Mouse (Mus musculus) CH12.LX (cell line): Measurements from ENCODE around the gene Ap1s1. TPM values are rescaled to one million over a fixed set of nuclear protein-coding genes. Genes with fewer than 3 reads are reported as not detected.
A peak's percentile ranks its signal among the peaks of the same experiment; 100 is the strongest.

Experiments
- DNase-seq: peaks from one replicate; pipeline ENCODE4 v3.0.0-alpha.2; 2013; ENCODE audit errors: extremely low read depth
- H3K27ac ChIP-seq: 2 replicates; pipeline ENCODE4 v1.5.1; 2012; ENCODE audit warnings: low read depth, mild to moderate bottlenecking, control low read depth, moderate library complexity; ENCODE audit not compliant: insufficient read depth
- H3K27me3 ChIP-seq: replicated peaks from 2 replicates; pipeline ENCODE3; 2012; ENCODE audit warnings: inconsistent platforms
- H3K36me3 ChIP-seq, 2 experiments: replicated peaks in 1 of 2; 2 replicates each; pipeline versions ENCODE3 to v1.6.1; 2012; ENCODE audit warnings: inconsistent platforms in 1 of 2, low read length in 1 of 2, mild to moderate bottlenecking in 1 of 2, mixed read lengths in 1 of 2, moderate library complexity in 1 of 2; ENCODE audit not compliant: control insufficient read depth in 1 of 2, insufficient read depth in 1 of 2
- H3K4me1 ChIP-seq, 2 experiments: 2 replicates each; pipeline ENCODE4 v1.6.1; 2012; ENCODE audit warnings: inconsistent platforms in 1 of 2, moderate library complexity in 1 of 2; ENCODE audit not compliant: insufficient read depth in 2 of 2, control insufficient read depth in 1 of 2
- H3K4me2 ChIP-seq: 2 replicates; pipeline ENCODE4 v1.6.1; 2012; ENCODE audit warnings: low read depth, mild to moderate bottlenecking, control low read depth; ENCODE audit not compliant: poor library complexity, insufficient read depth, severe bottlenecking
- H3K4me3 ChIP-seq, 3 experiments: fragments of 150-350 bp in 1 of 3; sonication (generic) in 1 of 3; replicated peaks in 1 of 3; 2 replicates each; pipeline versions ENCODE3 to v1.5.1; 2011 to 2012; ENCODE audit warnings: low read depth in 2 of 3, low read length in 2 of 3, mild to moderate bottlenecking in 2 of 3, moderate library complexity in 2 of 3, control low read depth in 1 of 3, improper control_type of control experiment in 1 of 3, inconsistent platforms in 1 of 3, mixed read lengths in 1 of 3; ENCODE audit not compliant: poor library complexity in 1 of 3
- H3K79me2 ChIP-seq: replicated peaks from 2 replicates; pipeline ENCODE4 v1.6.1; 2012; ENCODE audit warnings: mild to moderate bottlenecking, moderate library complexity; ENCODE audit not compliant: control insufficient read depth, poor library complexity, insufficient read depth, severe bottlenecking; ENCODE audit errors: extremely low read depth
- H3K9ac ChIP-seq: 2 replicates; pipeline ENCODE4 v1.6.1; 2012; ENCODE audit warnings: low read depth, mild to moderate bottlenecking, control low read depth, moderate library complexity; ENCODE audit not compliant: insufficient read depth
- H3K9me3 ChIP-seq: replicated peaks from 2 replicates; pipeline ENCODE3; 2012; ENCODE audit warnings: low read length, inconsistent platforms, mixed read lengths
- BHLHE40 ChIP-seq: IDR thresholded peaks from 2 replicates; pipeline ENCODE4 v1.6.1; 2011; ENCODE audit warnings: mild to moderate bottlenecking, low read depth, low read length, improper control_type of control experiment
- CHD1 ChIP-seq: IDR thresholded peaks from 2 replicates; pipeline ENCODE4 v1.6.1; 2012; ENCODE audit warnings: low read depth, low read length, improper control_type of control experiment, inconsistent platforms
- CHD2 ChIP-seq: IDR thresholded peaks from 2 replicates; pipeline ENCODE4 v1.6.1; 2011; ENCODE audit warnings: low read length, improper control_type of control experiment
- CTCF ChIP-seq, 2 experiments: IDR thresholded peaks in 1 of 2; conservative IDR thresholded peaks in 1 of 2; 2 replicates each; pipeline ENCODE4 v1.5.1; 2011 to 2012; ENCODE audit warnings: low read depth in 2 of 2, low read length in 2 of 2, improper control_type of control experiment in 1 of 2, inconsistent platforms in 1 of 2, mild to moderate bottlenecking in 1 of 2, moderate library complexity in 1 of 2
- E2F4 ChIP-seq: IDR thresholded peaks from 2 replicates; pipeline ENCODE4 v1.6.1; 2011; ENCODE audit warnings: low read depth, low read length, improper control_type of control experiment; ENCODE audit not compliant: insufficient replicate concordance
- ELF1 ChIP-seq: IDR thresholded peaks from 2 replicates; pipeline ENCODE4 v1.6.1; 2014; ENCODE audit warnings: low read depth, mild to moderate bottlenecking, inconsistent platforms, low read length, improper control_type of control experiment
- ETS1 ChIP-seq: conservative IDR thresholded peaks from 2 replicates; pipeline ENCODE4 v1.6.1; 2012; ENCODE audit warnings: low read depth, mild to moderate bottlenecking, inconsistent platforms, low read length, improper control_type of control experiment, moderate library complexity
- GABPA ChIP-seq: IDR thresholded peaks from 2 replicates; pipeline ENCODE4 v1.6.1; 2012; ENCODE audit warnings: low read depth, low read length, improper control_type of control experiment, inconsistent platforms; ENCODE audit not compliant: insufficient replicate concordance
- IRF4 ChIP-seq: IDR thresholded peaks from 2 replicates; pipeline ENCODE4 v1.6.1; 2014; ENCODE audit warnings: low read depth, mild to moderate bottlenecking, inconsistent platforms, low read length, improper control_type of control experiment
- JUN ChIP-seq: IDR thresholded peaks from 2 replicates; pipeline ENCODE4 v1.6.1; 2011; ENCODE audit warnings: low read depth, mild to moderate bottlenecking, low read length, improper control_type of control experiment, moderate library complexity; ENCODE audit not compliant: insufficient read depth
- MAX ChIP-seq: IDR thresholded peaks from 2 replicates; pipeline ENCODE4 v1.6.1; 2011; ENCODE audit warnings: low read length, improper control_type of control experiment
- MAZ ChIP-seq: IDR thresholded peaks from 2 replicates; pipeline ENCODE4 v1.6.1; 2012; ENCODE audit warnings: low read depth, mild to moderate bottlenecking, inconsistent platforms, low read length, improper control_type of control experiment, moderate library complexity
- MEF2A ChIP-seq: IDR thresholded peaks from 2 replicates; pipeline ENCODE4 v1.6.1; 2014; ENCODE audit warnings: low read depth, mild to moderate bottlenecking, inconsistent platforms, low read length, improper control_type of control experiment, borderline replicate concordance
- MXI1 ChIP-seq: IDR thresholded peaks from 2 replicates; pipeline ENCODE4 v1.6.1; 2011; ENCODE audit warnings: mild to moderate bottlenecking, low read depth, low read length, improper control_type of control experiment
- MYC ChIP-seq: IDR thresholded peaks from 2 replicates; pipeline ENCODE4 v1.6.1; 2011; ENCODE audit warnings: low read depth, mild to moderate bottlenecking, improper control_type of control experiment, low read length
- NELFE ChIP-seq: IDR thresholded peaks from 2 replicates; pipeline ENCODE4 v1.6.1; 2011; ENCODE audit warnings: low read depth, low read length, improper control_type of control experiment
- NRF1 ChIP-seq: IDR thresholded peaks from 2 replicates; pipeline ENCODE4 v1.6.1; 2014; ENCODE audit warnings: low read depth, mild to moderate bottlenecking, inconsistent platforms, low read length, improper control_type of control experiment, moderate library complexity
- PAX5 ChIP-seq: IDR thresholded peaks from 2 replicates; pipeline ENCODE4 v1.6.1; 2012; ENCODE audit warnings: low read length, inconsistent platforms, mixed read lengths
- POLR2AphosphoS2 ChIP-seq: IDR thresholded peaks from 2 replicates; pipeline ENCODE4 v1.6.1; 2011; ENCODE audit warnings: low read depth, low read length, improper control_type of control experiment
- RAD21 ChIP-seq: IDR thresholded peaks from 2 replicates; pipeline ENCODE4 v1.6.1; 2011; ENCODE audit warnings: low read depth, mild to moderate bottlenecking, low read length, improper control_type of control experiment, moderate library complexity
- RCOR1 ChIP-seq: conservative IDR thresholded peaks from 2 replicates; pipeline ENCODE4 v1.6.1; 2012; ENCODE audit warnings: low read depth, mild to moderate bottlenecking, inconsistent platforms, low read length, improper control_type of control experiment
- SIN3A ChIP-seq: IDR thresholded peaks from 2 replicates; pipeline ENCODE4 v1.6.1; 2012; ENCODE audit warnings: low read length, improper control_type of control experiment, inconsistent platforms
- SMC3 ChIP-seq: IDR thresholded peaks from 2 replicates; pipeline ENCODE4 v1.6.1; 2011; ENCODE audit warnings: low read depth, low read length, improper control_type of control experiment
- TCF12 ChIP-seq: IDR thresholded peaks from 2 replicates; pipeline ENCODE4 v1.6.1; 2014; ENCODE audit warnings: low read depth, mild to moderate bottlenecking, inconsistent platforms, low read length, improper control_type of control experiment
- UBTF ChIP-seq: IDR thresholded peaks from 2 replicates; pipeline ENCODE4 v1.6.1; 2012; ENCODE audit warnings: low read depth, mild to moderate bottlenecking, inconsistent platforms, low read length, improper control_type of control experiment, moderate library complexity
- USF1 ChIP-seq: IDR thresholded peaks from 2 replicates; pipeline ENCODE4 v1.6.1; 2014; ENCODE audit warnings: low read depth, mild to moderate bottlenecking, inconsistent platforms, low read length, improper control_type of control experiment
- ZMIZ1 ChIP-seq: IDR thresholded peaks from 2 replicates; pipeline ENCODE4 v1.6.1; 2012; ENCODE audit warnings: low read depth, mild to moderate bottlenecking, inconsistent platforms, low read length, improper control_type of control experiment
- ZNF384 ChIP-seq: IDR thresholded peaks from 2 replicates; pipeline ENCODE4 v1.6.1; 2012; ENCODE audit warnings: low read depth, low read length, improper control_type of control experiment, inconsistent platforms
- dilution Hi-C: fragments of 300-500 bp; cut with MboI; formaldehyde crosslinking; loops from 2 replicates; pipeline ENCODE4 v1.14.3; 2020; ENCODE audit warnings: low sequenced_read_pairs; ENCODE audit not compliant: extremely low pct_unique_long_range_greater_than_20kb, extremely low pct_ligation_motif_present
- in situ Hi-C: fragments of 300-500 bp; cut with MboI; formaldehyde crosslinking; loops from 3 replicates; pipeline ENCODE4 v1.14.3; 2019; ENCODE audit warnings: low sequenced_read_pairs, low pct_ligation_motif_present, low pct_unique_long_range_greater_than_20kb, mixed read lengths
- polyA plus RNA-seq: library from polyadenylated mRNA; unstranded; fragments of >175 nt; gene quantifications from 2 replicates; pipeline ENCODE4 v1.2.1, GENCODE M21; 2012; ENCODE audit warnings: low read depth; ENCODE audit not compliant: insufficient read length
- total RNA-seq, 2 experiments: library from RNA; depleted of rRNA; stranded (reverse); fragments of 300-350 nt in 1 of 2; fragments of >200 nt in 1 of 2; gene quantifications; 2 replicates each; pipeline ENCODE4 v1.2.3; 2012 to 2014

Gene Ap1s1
- total and polyA plus RNA-seq, 3 experiments: 68.0 to 102 (median 98.8) TPM

GRCm38 (mm10) chr5:137025132-137025531, 20.8 kb downstream of the Ap1s1 start:
- in situ Hi-C loops (loop anchor here (10.0 kb wide), 1 partner anchor 90 kb away; the partner anchor contains the start of gene Trim56), dilution Hi-C loops (no loop called here)
- Histone ChIP-seq H3K4me3 (peak overlapping the region in 1 of 3 experiments; percentile 23), H3K27me3 (peaks cover 87% of the 10 kb centered on the region), H3K9ac (no peak overlapping the region), H3K4me2 (peak overlapping the region; percentile 65), H3K9me3 (peaks cover 6% of the 10 kb centered on the region), H3K79me2 (no peaks in the 10 kb centered on the region), H3K27ac (no peak overlapping the region), H3K36me3 (no peaks in the 10 kb centered on the region), H3K4me1 (peaks cover 6 to 13% of the 10 kb centered on the region in 2 experiments)
- peak; percentile 58 for DNase-seq
- TF ChIP-seq MYC (no peak; the same call in 1 of the 2 replicates), BHLHE40 (peak; percentile 38; the same call in 1 of the 2 replicates), UBTF (no peak), E2F4 (no peak), JUN (no peak), MAZ (peak; percentile 87), MXI1 (0 out of 2 replicates have a peak, but pooled peaks have one; percentile 45), CTCF (conservative IDR thresholded peaks at IDR 0.05 in 1 of 2, IDR thresholded peaks at IDR 0.05 in 1 of 2; ENCODE audit: low read depth in 2 of 2, low read length in 2 of 2) (peak; percentile 42 to 87; a peak in 3 of 4 replicates), GABPA (no peak), MEF2A (no peak), PAX5 (no peak), POLR2AphosphoS2 (no peak), ZNF384 (no peak), NRF1 (0 out of 2 replicates have a peak, but pooled peaks have one; percentile 16), ELF1 (peak; percentile 53), MAX (peak; percentile 34; the same call in 1 of the 2 replicates), SIN3A (peak; percentile 48; the same call in 1 of the 2 replicates), CHD2 (0 out of 2 replicates have a peak, but pooled peaks have one; percentile 13), RAD21 (peak; percentile 54), NELFE (0 out of 2 replicates have a peak, but pooled peaks have one; percentile 29), USF1 (no peak), CHD1 (no peak), RCOR1 (0 out of 2 replicates have a peak, but pooled peaks have one; percentile 35), IRF4 (peak; percentile 30; the same call in 1 of the 2 replicates), TCF12 (0 out of 2 replicates have a peak, but pooled peaks have one; percentile 31), SMC3 (peak; percentile 82), ETS1 (no peak), ZMIZ1 (no peak)
